8 mouse cellular contexts compared by ENCODE assay signal in genomic region chr16:36071450-36072379, GRCm38 (mm10). TPM values are rescaled to one million over a fixed set of nuclear protein-coding genes. Genes with fewer than 3 reads are reported as not detected.
A peak's percentile ranks its signal among the peaks of the same experiment; 100 is the strongest.
DNase-seq lines count a peak whose midpoint lies in the region; ATAC-seq and TF ChIP-seq lines count a peak whose summit lies in the region.

Gene Fam162a (minus strand): TSS chr16:36071594.
Gene Ccdc58 (plus strand): TSS chr16:36071685.

- no peaks in the 10 kb centered on the region for H3K9me3 ChIP-seq in G1E (replicated peaks)
- H3K9me3 ChIP-seq in forebrain, postnatal 0 days (ENCODE audit: low read length), result no peaks in the 10 kb centered on the region
- H3K9me3 ChIP-seq in lung, embryonic 15.5 days, result no peaks in the 10 kb centered on the region

- no peaks in the 10 kb centered on the region for H3K27me3 ChIP-seq in G1E (ENCODE audit: insufficient read depth, low read length)
- no peaks in the 10 kb centered on the region for H3K27me3 ChIP-seq in forebrain, postnatal 0 days (ENCODE audit: insufficient read depth, low read length)
- H3K27me3 ChIP-seq in lung, embryonic 15.5 days, result no peaks in the 10 kb centered on the region

- peak within 1 kb of the TSS; percentile 85 for H3K4me3 ChIP-seq in G1E (ENCODE audit: low read depth, low read length)
- H3K4me3 ChIP-seq in forebrain, postnatal 0 days (ENCODE audit: low read depth, low read length), result peak within 1 kb of the TSS; percentile 71
- H3K4me3 ChIP-seq in lung, embryonic 15.5 days, result peak within 1 kb of the TSS; percentile 91

- no peak for TF ChIP-seq CTCF in G1E (IDR thresholded peaks at IDR 0.05; ENCODE audit: low read depth, low read length)
- peak; percentile 3; the same call in 1 of the 2 replicates for TF ChIP-seq CTCF in forebrain, postnatal 0 days (IDR thresholded peaks at IDR 0.05; ENCODE audit: low read depth)

- peak within 1 kb of the TSS; percentile 83 for H3K9ac ChIP-seq in forebrain, postnatal 0 days
- H3K9ac ChIP-seq in lung, embryonic 15.5 days, result peak within 1 kb of the TSS; percentile 89

- peaks cover 60% of the 10 kb centered on the region for H3K36me3 ChIP-seq in G1E (replicated peaks)
- no peaks in the 10 kb centered on the region for H3K36me3 ChIP-seq in forebrain, postnatal 0 days (ENCODE audit: insufficient read depth)
- no peaks in the 10 kb centered on the region for H3K36me3 ChIP-seq in lung, embryonic 15.5 days

- 2% methylated on average over 72 of the region's 81 CpGs for WGBS in forebrain, postnatal 0 days
- under 1% methylated on average over 78 of the region's 81 CpGs for WGBS in lung, embryonic 15.5 days

- peak; percentile 85 for DNase-seq in G1E (ENCODE audit: low spot score)
- DNase-seq in cerebellum, adult 18-20 months, result peak; percentile 91 to 96
- DNase-seq in forebrain, postnatal 0 days, result peak; percentile 95
- DNase-seq in heart, postnatal 4 days, result peak; percentile 95
- peak; percentile 88 to 90 for DNase-seq in layer of hippocampus, adult 8-10 months (ENCODE audit: low spot score in 2 of 2)
- peak; percentile 85 for DNase-seq in ovary, adult 18-20 months (ENCODE audit: low spot score)
- DNase-seq in thymus, postnatal 0 days (ENCODE audit: low spot score), result peak; percentile 92

- peak within 1 kb of the TSS; percentile 79 for H3K4me2 ChIP-seq in forebrain, postnatal 0 days (ENCODE audit: low read depth)
- H3K4me2 ChIP-seq in lung, embryonic 15.5 days, result peak within 1 kb of the TSS; percentile 68

- peak within 1 kb of the TSS; percentile 96 for H3K27ac ChIP-seq in forebrain, postnatal 0 days (ENCODE audit: low read depth, low read length)
- H3K27ac ChIP-seq in lung, embryonic 15.5 days, result peak within 1 kb of the TSS; percentile 99

- peak; percentile 82 for ATAC-seq in G1E (ENCODE audit: extremely low read depth, insufficient number of reproducible peaks, low FRiP score, poor library complexity, severe bottlenecking)
- peak; percentile 97 for ATAC-seq in forebrain, postnatal 0 days
- peak; percentile 96 for ATAC-seq in lung, embryonic 15.5 days (ENCODE audit: borderline replicate concordance, extremely low read depth, low FRiP score, low TSS enrichment)

- H3K4me1 ChIP-seq in G1E (ENCODE audit: insufficient read depth, low read depth, low read length), result peaks cover 47% of the 10 kb centered on the region
- peaks cover 16% of the 10 kb centered on the region for H3K4me1 ChIP-seq in forebrain, postnatal 0 days (ENCODE audit: insufficient read depth)
- H3K4me1 ChIP-seq in lung, embryonic 15.5 days, result peaks cover 25% of the 10 kb centered on the region

RNA-seq across cellular contexts. Expression of gene Fam162a, which starts in this region (rescaled TPM):
- 136 and 143 TPM in 2 replicates for total RNA-seq in G1E (2014; fragmentation: Nextera tagmentation)
- 266 and 272 TPM in 2 replicates for total RNA-seq in G1E (2017)
- polyA plus RNA-seq in G1E (2012), result 262 and 411 TPM in 2 replicates
- 27.4 and 48.2 TPM in 2 replicates for total RNA-seq in forebrain, postnatal 0 days (2014; rRNA removed)
- 139 and 178 TPM in 2 replicates for polyA plus RNA-seq in forebrain, postnatal 0 days (2015; fragmentation: Nextera tagmentation; extraction: Ambion mirVana)
- total RNA-seq in heart, postnatal 4 days (2021), result 100 to 1,000 TPM; 229 to 235 TPM
- total RNA-seq in layer of hippocampus, adult 8-10 months (2022), result 10 to 100 TPM; 79.8 to 84.1 (median 82.1) TPM
- 318 and 348 TPM in 2 replicates for polyA plus RNA-seq in lung, embryonic 15.5 days (2015; fragmentation: Nextera tagmentation; extraction: Ambion mirVana)
- 230 and 278 TPM in 2 replicates for polyA plus RNA-seq in thymus, postnatal 0 days (2015; fragmentation: Nextera tagmentation; extraction: Ambion mirVana)

RNA-seq across cellular contexts. Expression of gene Ccdc58, which starts in this region (rescaled TPM):
- total RNA-seq in G1E (2014; fragmentation: Nextera tagmentation) (71.8 and 93.8 TPM in 2 replicates), G1E (2017) (148 and 250 TPM in 2 replicates)
- 4.0 and 6.3 TPM in 2 replicates for polyA plus RNA-seq in G1E (2012)
- total RNA-seq in forebrain, postnatal 0 days (2014; rRNA removed), result 14.8 and 18.9 TPM in 2 replicates
- 25.9 and 29.2 TPM in 2 replicates for polyA plus RNA-seq in forebrain, postnatal 0 days (2015; fragmentation: Nextera tagmentation; extraction: Ambion mirVana)
- total RNA-seq in heart, postnatal 4 days (2021), result 10 to 100 TPM; 57.1 to 59.1 TPM
- total RNA-seq in layer of hippocampus, adult 8-10 months (2022), result 10 to 100 TPM; 19.7 to 30.9 (median 27.3) TPM
- 75.3 and 78.1 TPM in 2 replicates for polyA plus RNA-seq in lung, embryonic 15.5 days (2015; fragmentation: Nextera tagmentation; extraction: Ambion mirVana)
- 59.5 and 63.8 TPM in 2 replicates for polyA plus RNA-seq in thymus, postnatal 0 days (2015; fragmentation: Nextera tagmentation; extraction: Ambion mirVana)

Comparison
In these comparisons a context has a peak if more than half of its experiments do, and no peak if none do; other contexts are left out.
1. Peak in every context shown above with its lines: DNase-seq, ATAC-seq, H3K4me3 ChIP-seq and H3K27ac ChIP-seq.